Mouse (Mus musculus): ENCODE results near the gene Gpr171. TPM values are rescaled to one million over a fixed set of nuclear protein-coding genes. Genes with fewer than 3 reads are reported as not detected.

Gene Gpr171
- polyA plus RNA-seq (2014; fragmentation: Illumina TruSeq; extraction: RNeasy Lipid Tissue Mini Kit (QIAGEN cat#74804)): 1.00 TPM

DNA sequence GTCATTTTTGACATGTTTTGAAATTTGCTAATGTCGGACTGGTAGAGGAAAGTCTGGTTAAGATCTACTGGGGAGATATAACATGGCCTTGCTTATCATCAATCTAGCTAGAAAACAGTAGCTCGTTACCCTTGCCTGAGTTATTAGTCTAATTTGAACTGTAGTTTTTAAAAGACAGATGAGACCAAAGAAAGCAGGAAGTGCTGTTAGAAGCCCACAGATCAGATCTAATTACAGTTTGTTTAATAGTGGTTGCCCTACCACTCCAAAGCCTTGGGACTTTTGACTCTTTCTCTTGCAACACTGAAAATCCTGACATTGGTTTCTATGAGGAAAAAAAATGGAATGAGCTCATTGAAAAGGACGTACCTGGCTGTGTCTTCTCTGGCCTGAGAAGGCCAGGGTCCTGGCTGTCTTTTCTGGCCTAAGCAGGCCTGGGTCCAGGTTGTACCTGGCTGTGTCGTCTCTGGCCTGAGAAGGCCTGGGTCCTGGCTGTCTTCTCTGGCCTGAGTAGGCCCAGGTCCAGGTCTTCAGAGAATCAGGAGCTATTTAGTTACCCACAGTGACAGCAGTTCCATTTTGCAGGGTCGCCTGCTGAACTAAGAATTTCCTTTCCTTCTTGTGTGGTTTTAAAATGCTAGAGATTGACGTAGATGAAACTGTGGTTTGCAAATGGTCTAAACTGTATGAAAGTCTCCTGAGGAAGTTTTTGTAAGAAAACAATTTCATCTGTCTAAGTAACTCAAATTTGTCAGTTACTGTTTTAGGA, at the start of gene Gpr171:
Gpr171 (minus strand) TSS at position 604 of the 769 bp plus-strand sequence.

Other genes with a start within 250 kb of the Gpr171 start
- gene Clrn1, start 216.5 kb downstream of the Gpr171 start, polyA plus RNA-seq (2014; fragmentation: Illumina TruSeq; extraction: RNeasy Lipid Tissue Mini Kit (QIAGEN cat#74804)): not detected
- gene Med12l, start 96.0 kb downstream of the Gpr171 start, polyA plus RNA-seq (2014; fragmentation: Illumina TruSeq; extraction: RNeasy Lipid Tissue Mini Kit (QIAGEN cat#74804)): 2.7 TPM
- gene P2ry14, start 51.8 kb upstream of the Gpr171 start, polyA plus RNA-seq (2014; fragmentation: Illumina TruSeq; extraction: RNeasy Lipid Tissue Mini Kit (QIAGEN cat#74804)): 24.0 TPM
- gene Gpr87, start 93.3 kb upstream of the Gpr171 start, polyA plus RNA-seq (2014; fragmentation: Illumina TruSeq; extraction: RNeasy Lipid Tissue Mini Kit (QIAGEN cat#74804)): not detected
- 2.0 TPM for gene P2ry13, start 109.1 kb upstream of the Gpr171 start, polyA plus RNA-seq (2014; fragmentation: Illumina TruSeq; extraction: RNeasy Lipid Tissue Mini Kit (QIAGEN cat#74804))
- 6.5 TPM for gene P2ry12, start 161.1 kb upstream of the Gpr171 start, polyA plus RNA-seq (2014; fragmentation: Illumina TruSeq; extraction: RNeasy Lipid Tissue Mini Kit (QIAGEN cat#74804))
- gene Igsf10, start 242.6 kb upstream of the Gpr171 start, polyA plus RNA-seq (2014; fragmentation: Illumina TruSeq; extraction: RNeasy Lipid Tissue Mini Kit (QIAGEN cat#74804)): 25.8 TPM

Data from ovary, adult 10 weeks (tissue).